ENCODE assay signal across 14 mouse cellular contexts in genomic region chr11:45275170-45275569, GRCm38 (mm10).
DNase-seq lines count a peak whose midpoint lies in the region; ATAC-seq and TF ChIP-seq lines count a peak whose summit lies in the region.
"Had no signal": no experiment of that assay in that cellular context is flagged by ENCODE, and none has a peak within 500 bp of the region (broad histone marks: within the 10 kb centered on the region; RNA-seq: fewer than 3 reads in every experiment).

No protein-coding gene starts in this region.

- no peak for ATAC-seq in heart, embryonic 12.5 days (ENCODE audit: insufficient number of reproducible peaks, low FRiP score)
- ATAC-seq in liver, embryonic 11.5 days (replicated peaks; ENCODE audit: low FRiP score) = no peak
- ATAC-seq: inflammation-experienced regulatory T-cells, adult 6 months; midbrain, embryonic 13.5 days had no signal

- no peak overlapping the region for H3K9ac ChIP-seq in heart, embryonic 12.5 days
- no peak overlapping the region for H3K9ac ChIP-seq in liver, embryonic 11.5 days (ENCODE audit: low read depth, low read length)
- H3K9ac ChIP-seq: lung, embryonic 14.5 days; midbrain, embryonic 13.5 days had no signal

- TF ChIP-seq POLR2A in brain, embryonic 14.5 days (IDR thresholded peaks at IDR 0.05; ENCODE audit: borderline replicate concordance, extremely low read depth, insufficient read depth, insufficient read length, poor library complexity, severe bottlenecking) = no peak

- H3K9me3 ChIP-seq in heart, embryonic 12.5 days (replicated peaks) = no peaks in the 10 kb centered on the region
- no peaks in the 10 kb centered on the region for H3K9me3 ChIP-seq in liver, embryonic 11.5 days (ENCODE audit: control insufficient read depth, low read length)
- H3K9me3 ChIP-seq: forebrain, embryonic 10.5 days; midbrain, embryonic 13.5 days had no signal

- no peaks in the 10 kb centered on the region for H3K27me3 ChIP-seq in heart, embryonic 12.5 days (replicated peaks)
- no peaks in the 10 kb centered on the region for H3K27me3 ChIP-seq in liver, embryonic 11.5 days (replicated peaks; ENCODE audit: control insufficient read depth, insufficient read depth, low read length)
- H3K27me3 ChIP-seq: midbrain, embryonic 13.5 days had no signal

- no peak overlapping the region for H3K27ac ChIP-seq in heart, embryonic 12.5 days (ENCODE audit: poor library complexity, severe bottlenecking)
- H3K27ac ChIP-seq in liver, embryonic 11.5 days (ENCODE audit: low read depth, low read length) = no peak overlapping the region
- H3K27ac ChIP-seq: forebrain, embryonic 10.5 days; midbrain, embryonic 13.5 days had no signal

- H3K4me1 ChIP-seq in heart, embryonic 12.5 days (replicated peaks) = no peaks in the 10 kb centered on the region; the same call in 1 of the 2 replicates
- H3K4me1 ChIP-seq in liver, embryonic 11.5 days (replicated peaks; ENCODE audit: control insufficient read depth, insufficient read depth, low read length) = no peaks in the 10 kb centered on the region
- H3K4me1 ChIP-seq: forebrain, embryonic 10.5 days; midbrain, embryonic 13.5 days had no signal

- no peak overlapping the region for H3K4me3 ChIP-seq in heart, embryonic 12.5 days
- no peak overlapping the region for H3K4me3 ChIP-seq in liver, embryonic 11.5 days (ENCODE audit: low read depth, low read length)
- H3K4me3 ChIP-seq: forebrain, embryonic 10.5 days; midbrain, embryonic 13.5 days had no signal

- H3K4me2 ChIP-seq in heart, embryonic 12.5 days = no peak overlapping the region
- no peak overlapping the region for H3K4me2 ChIP-seq in liver, embryonic 11.5 days
- H3K4me2 ChIP-seq: lung, embryonic 14.5 days; midbrain, embryonic 13.5 days had no signal

- DNase-seq in adrenal gland, postnatal 14 days = peak; percentile 21
- DNase-seq in adrenal gland, adult 18-20 months (ENCODE audit: low spot score in 2 of 2) = no peak
- peak; percentile 57 for DNase-seq in heart, adult 8-10 months (ENCODE audit: low spot score)
- DNase-seq in brain, embryonic 14.5 days (ENCODE audit: low read depth) = peak; percentile 47
- peak; percentile 59 to 63 for DNase-seq in heart, postnatal 10 days
- no peak for DNase-seq in liver, embryonic 11.5 days (ENCODE audit: low spot score)
- no peak for DNase-seq in spleen, adult 12 weeks (ENCODE audit: low spot score)
- DNase-seq: adrenal gland, adult 8-10 months; kidney, postnatal 36 days; lung, embryonic 14.5 days had no signal

- WGBS in heart, embryonic 12.5 days = 42% methylated on average over 3 of the region's 3 CpGs
- WGBS in liver, embryonic 11.5 days = 55% methylated on average over 3 of the region's 3 CpGs

- intact Hi-C loops in heart, postnatal 10 days (cut with DNase I) = no loop called here

- no peak for TF ChIP-seq CTCF in brain, embryonic 14.5 days (IDR thresholded peaks at IDR 0.05; ENCODE audit: borderline replicate concordance, extremely low read depth, insufficient read depth, insufficient read length)

- no peaks in the 10 kb centered on the region for H3K36me3 ChIP-seq in heart, embryonic 12.5 days
- H3K36me3 ChIP-seq in liver, embryonic 11.5 days (ENCODE audit: control insufficient read depth, insufficient read depth, low read length) = no peaks in the 10 kb centered on the region
- H3K36me3 ChIP-seq: forebrain, embryonic 10.5 days; midbrain, embryonic 13.5 days had no signal

Comparison
In these comparisons a context has a peak if more than half of its experiments do, and no peak if none do; other contexts are left out.
1. DNase-seq: peak in adrenal gland, postnatal 14 days (single experiment), heart, adult 8-10 months (single experiment), brain, embryonic 14.5 days (single experiment) and heart, postnatal 10 days (2 of 2); none in adrenal gland, adult 18-20 months (0 of 2), liver, embryonic 11.5 days (single experiment) and spleen, adult 12 weeks (single experiment).